Mouse (Mus musculus) layer of hippocampus, adult 9-11 months (tissue): Measurements from ENCODE around the gene Olfr307.
"Not testable (repeated sequence)": the region's sequence is repeated elsewhere in the genome, so short reads cannot be mapped to it uniquely, and the experiment has no call there.

Source experiments
- DNase-seq: peaks from one replicate; pipeline ENCODE4 v3.0.0; 2022

The Olfr307 gene

GRCm38 (mm10) chr7:86337486-86337885 lies at the start of gene Olfr307:
TSS of gene Olfr307 (minus strand) at chr7:86337586.
- DNase-seq = no peak

DNA sequence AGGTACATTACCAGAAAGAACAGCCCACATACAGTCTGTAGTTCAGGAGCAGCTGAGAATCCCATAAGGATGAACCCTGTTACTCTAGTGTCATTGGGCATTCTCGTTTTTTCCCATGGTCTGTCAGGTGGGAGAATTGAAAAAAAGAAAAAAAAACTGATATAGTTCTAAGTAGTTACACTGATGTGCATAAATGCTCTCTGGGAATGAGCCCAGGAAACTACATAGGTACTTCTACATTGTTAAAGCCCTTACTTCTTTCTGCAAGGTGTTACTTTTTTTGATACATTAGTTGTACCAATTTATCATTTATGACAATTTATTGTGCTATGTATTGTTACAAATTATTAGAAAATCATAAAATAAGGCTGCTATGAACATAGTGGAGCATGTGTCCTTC lies 49.2 kb upstream of the Olfr307 start, which contains the start of gene Olfr304:
TSS of gene Olfr304 (minus strand) at position 101 of the 400 bp plus-strand sequence.
- DNase-seq = no peak

- DNase-seq = no peak
These were observed 48.4 kb upstream of the Olfr307 start for GRCm38 (mm10) chr7:86385769-86386168.

GRCm38 (mm10) chr7:86366828-86367227 lies 29.4 kb upstream of the Olfr307 start, which contains the start of gene Olfr305:
TSS of gene Olfr305 (minus strand) at chr7:86366928.
- DNase-seq = no peak

GRCm38 (mm10) chr7:86346296-86346695 lies 8.9 kb upstream of the Olfr307 start:
- not testable (repeated sequence) for DNase-seq

GRCm38 (mm10) chr7:86344253-86344652 lies 6.9 kb upstream of the Olfr307 start:
- DNase-seq = no peak

DNA sequence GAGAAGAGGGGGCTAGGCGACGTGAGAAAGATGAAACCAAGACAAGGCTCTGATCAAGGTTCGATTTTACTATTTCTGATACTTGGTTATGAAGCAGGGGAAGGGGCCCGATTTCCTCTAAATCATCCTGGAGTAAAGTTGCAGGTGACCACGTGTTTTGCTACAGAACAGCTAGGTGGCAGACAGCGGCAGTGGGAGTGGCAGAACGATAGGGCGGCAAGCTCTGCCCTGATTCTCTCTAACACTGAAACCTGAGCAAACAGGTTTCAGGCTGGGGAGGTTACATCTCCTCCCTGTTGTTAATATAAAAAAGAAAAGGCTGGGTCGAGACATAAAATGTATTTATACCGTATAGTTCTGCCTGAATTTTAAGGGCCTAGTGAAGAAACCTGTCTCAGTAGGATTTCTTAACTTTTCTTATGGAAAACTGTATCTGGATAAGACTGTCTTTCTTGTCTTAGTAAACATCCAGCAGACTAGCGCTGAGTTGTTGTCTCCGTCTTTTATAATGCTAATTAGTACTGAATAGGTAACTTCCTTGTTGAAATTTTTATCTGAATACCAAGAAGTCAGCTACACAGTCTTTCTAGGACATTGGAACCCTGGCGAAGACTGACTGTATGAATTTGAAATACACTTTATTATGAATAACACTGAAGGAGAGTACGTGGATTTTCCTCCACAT lies 5.6 kb upstream of the Olfr307 start:
- DNase-seq = no peak

DNA sequence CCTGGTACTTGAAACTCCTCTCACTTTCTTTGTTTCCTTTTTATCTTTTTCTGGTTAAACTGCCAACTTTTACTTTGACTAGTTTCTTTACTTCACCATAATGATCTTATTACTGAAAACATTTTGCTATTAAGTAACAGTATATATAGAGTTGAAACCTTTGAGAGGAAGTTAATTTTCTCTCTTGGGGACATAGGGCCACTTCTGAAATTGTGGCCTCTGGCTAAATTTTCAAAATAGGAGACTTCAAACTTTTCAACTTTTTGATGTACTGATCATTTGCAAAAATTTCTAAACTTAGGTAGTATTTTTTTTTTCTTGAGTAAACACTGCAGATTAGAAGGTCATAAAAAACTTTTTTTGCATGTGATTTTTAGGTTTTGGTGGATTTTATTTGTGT lies 11.9 kb downstream of the Olfr307 start, which contains the start of gene Olfr308:
TSS of gene Olfr308 (minus strand) at position 101 of the 400 bp plus-strand sequence.
- no peak for DNase-seq

DNA sequence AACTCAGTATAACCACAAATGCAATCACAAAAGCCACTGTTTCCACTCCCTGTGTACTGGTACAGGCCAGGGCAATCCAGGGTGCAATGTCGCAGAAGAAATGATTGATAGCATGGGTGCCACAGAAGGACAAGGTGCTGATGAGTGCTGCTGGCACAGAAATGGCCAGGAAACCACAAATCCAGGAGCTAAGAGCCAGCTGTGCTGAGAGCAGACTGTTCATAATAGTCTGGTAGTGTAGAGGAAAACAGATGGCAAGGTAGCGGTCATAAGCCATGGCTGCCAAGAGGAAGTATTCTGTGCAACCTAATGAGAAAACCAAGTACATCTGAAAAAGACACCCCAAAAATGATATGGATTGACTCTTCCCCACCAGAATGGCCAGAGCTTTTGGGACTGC lies 16.1 kb downstream of the Olfr307 start:
- DNase-seq = no peak

GRCm38 (mm10) chr7:86313608-86314007 lies 23.8 kb downstream of the Olfr307 start, which contains the start of gene Olfr309:
TSS of gene Olfr309 (minus strand) at chr7:86313708.
- no peak for DNase-seq
